Mouse (Mus musculus) megakaryocyte, embryonic 14.5 days (primary cell): ENCODE data around the gene Riok2.

ENCODE experiments used
- FLI1 ChIP-seq: IDR thresholded peaks from 2 replicates; pipeline ENCODE4 v1.6.1; 2012; ENCODE audit warnings: low read length, inconsistent platforms, mixed read lengths
- GATA1 ChIP-seq: IDR thresholded peaks from 3 replicates; pipeline ENCODE4 v1.6.1; 2012; ENCODE audit warnings: mixed read lengths, low read length, inconsistent platforms, borderline replicate concordance

- TF ChIP-seq FLI1 (no peak), GATA1 (no peak)
Measured at GRCm38 (mm10) chr17:17383703-17384102, 9.6 kb downstream of the Riok2 start.
